Mouse (Mus musculus) erythroblast, embryonic 14.5 days (primary cell): ENCODE measurements around the gene Tdrd5. TPM values are rescaled to one million over a fixed set of nuclear protein-coding genes. Genes with fewer than 3 reads are reported as not detected.
"Not testable (repeated sequence)": the region's sequence is repeated elsewhere in the genome, so short reads cannot be mapped to it uniquely, and the experiment has no call there.

Experiments used
- H3K27me3 ChIP-seq: 2 replicates; pipeline ENCODE4 v1.6.1; 2012; ENCODE audit warnings: inconsistent platforms; ENCODE audit not compliant: control insufficient read depth
- H3K36me3 ChIP-seq: 2 replicates; pipeline ENCODE4 v1.6.1; 2012; ENCODE audit warnings: mild to moderate bottlenecking, inconsistent platforms; ENCODE audit not compliant: control insufficient read depth
- H3K4me1 ChIP-seq: 2 replicates; pipeline ENCODE4 v1.6.1; 2012; ENCODE audit warnings: inconsistent platforms; ENCODE audit not compliant: control insufficient read depth
- H3K4me3 ChIP-seq: replicated peaks from 2 replicates; pipeline ENCODE3; 2012; ENCODE audit warnings: moderate library complexity, mild to moderate bottlenecking, inconsistent platforms
- H3K9me3 ChIP-seq: 2 replicates; pipeline ENCODE4 v1.6.1; 2012; ENCODE audit warnings: low read length, inconsistent platforms, mixed read lengths; ENCODE audit not compliant: control insufficient read depth
- GATA1 ChIP-seq: IDR thresholded peaks from 2 replicates; pipeline ENCODE4 v1.6.1; 2012; ENCODE audit warnings: low read length, inconsistent platforms, mixed read lengths
- TAL1 ChIP-seq: IDR thresholded peaks from 3 replicates; pipeline ENCODE4 v1.6.1; 2012; ENCODE audit warnings: low read length, inconsistent platforms, mixed read lengths
- polyA plus RNA-seq: library from polyadenylated mRNA; stranded (reverse); fragments of >175 nt; gene quantifications from 2 replicates; pipeline ENCODE4 v1.2.3, GENCODE M21; 2012

The Tdrd5 gene
- polyA plus RNA-seq, 1 experiment = 0.01 TPM

DNA sequence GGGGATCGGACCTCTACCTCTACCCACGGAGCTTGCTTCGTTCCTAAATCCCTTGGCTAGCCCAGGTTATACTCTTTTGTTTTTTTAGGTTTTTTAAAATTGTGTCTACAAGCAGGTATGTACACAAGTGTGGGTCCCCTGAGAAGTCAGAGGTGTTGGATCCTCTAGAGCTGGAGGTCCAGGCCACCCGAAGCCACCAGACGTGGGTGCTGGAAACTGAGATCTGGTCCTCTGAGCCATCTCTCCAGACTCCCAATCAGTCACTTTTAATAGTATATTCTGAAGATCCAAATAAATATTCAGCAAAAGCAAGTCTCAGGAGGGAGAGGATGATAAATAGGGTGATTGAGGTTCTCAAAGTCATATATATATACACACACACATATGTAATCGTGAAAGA lies 13.4 kb downstream of the Tdrd5 start:
- Histone ChIP-seq H3K4me3 (no peak overlapping the region), H3K36me3 (no peaks in the 10 kb centered on the region), H3K9me3 (no peaks in the 10 kb centered on the region), H3K4me1 (no peaks in the 10 kb centered on the region), H3K27me3 (no peaks in the 10 kb centered on the region)
- TF ChIP-seq TAL1 (no peak), GATA1 (no peak)

DNA sequence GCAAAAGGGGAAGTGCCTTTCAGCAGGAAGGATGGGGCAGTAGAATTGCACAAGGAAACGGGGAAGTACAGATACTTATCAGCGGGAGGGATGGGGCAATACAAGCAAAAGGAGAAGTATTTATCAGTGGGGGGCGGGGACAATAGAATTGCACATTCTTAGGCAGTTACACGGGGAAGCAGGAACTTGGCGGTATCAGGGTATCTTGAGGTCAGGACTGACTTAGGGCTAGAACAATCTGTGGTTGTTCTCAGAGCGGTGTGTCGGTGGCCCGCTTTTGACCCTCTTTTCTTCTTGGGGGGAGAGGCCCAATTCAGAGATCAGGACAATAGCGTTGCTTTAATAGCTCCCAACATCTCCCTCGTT lies 14.3 kb downstream of the Tdrd5 start:
- not testable (repeated sequence) for H3K9me3 ChIP-seq, H3K27me3 ChIP-seq, H3K4me3 ChIP-seq, H3K36me3 ChIP-seq, H3K4me1 ChIP-seq

DNA sequence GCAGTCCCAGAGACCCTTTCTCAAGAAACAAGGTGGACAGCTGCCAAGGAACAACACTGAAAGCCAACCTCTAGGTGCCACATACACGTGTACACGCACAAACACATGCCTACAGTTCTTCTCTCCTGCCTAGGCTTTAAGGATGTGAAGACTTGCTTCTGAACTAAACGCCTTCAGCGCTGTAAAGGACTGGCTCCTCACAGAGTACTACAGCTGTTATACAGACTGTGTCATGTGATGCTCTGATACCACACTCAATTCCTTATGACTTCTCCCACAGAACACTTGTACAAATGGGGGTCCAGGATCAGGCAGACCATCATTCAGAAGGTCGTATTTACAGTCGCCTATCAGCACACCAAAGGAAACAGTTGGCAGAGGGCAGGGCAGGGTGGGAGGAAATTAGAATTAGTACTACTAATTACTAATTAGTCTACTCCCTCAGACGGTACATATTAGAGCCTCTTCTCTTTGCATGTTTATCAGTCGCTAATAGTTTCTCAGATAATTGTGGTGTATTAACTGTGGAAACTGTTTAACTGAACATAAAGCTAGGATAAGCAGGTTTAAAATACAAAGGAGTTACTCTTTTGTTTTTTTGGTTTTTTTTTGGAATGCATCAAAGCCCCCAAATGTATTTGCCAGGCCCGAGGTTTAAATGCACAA lies 14.8 kb downstream of the Tdrd5 start:
- no peaks in the 10 kb centered on the region for H3K36me3 ChIP-seq
- no peaks in the 10 kb centered on the region for H3K4me1 ChIP-seq
- no peaks in the 10 kb centered on the region for H3K27me3 ChIP-seq
- no peak for TF ChIP-seq TAL1
- TF ChIP-seq GATA1 = no peak
- no peak overlapping the region for H3K4me3 ChIP-seq
- H3K9me3 ChIP-seq = no peaks in the 10 kb centered on the region

DNA sequence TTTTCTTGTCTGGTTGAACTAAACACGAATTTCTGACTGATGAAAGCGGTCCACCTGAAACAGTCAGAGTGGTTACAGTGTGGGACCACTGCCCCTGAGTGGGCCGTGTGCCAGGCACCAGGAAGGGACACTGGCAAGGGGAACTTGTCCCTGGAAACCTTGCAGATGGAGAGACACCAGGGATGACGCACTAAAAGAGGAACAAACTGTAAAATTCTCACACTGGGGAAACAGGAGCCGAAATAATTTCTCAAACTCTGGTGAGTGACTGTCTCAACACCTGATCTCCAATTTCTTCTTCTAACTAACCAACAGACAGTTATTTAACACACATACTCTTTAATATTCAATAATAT lies 17.9 kb downstream of the Tdrd5 start:
- H3K4me3 ChIP-seq = no peak overlapping the region
- no peaks in the 10 kb centered on the region for H3K4me1 ChIP-seq
- H3K27me3 ChIP-seq = no peaks in the 10 kb centered on the region
- no peaks in the 10 kb centered on the region for H3K9me3 ChIP-seq
- TF ChIP-seq GATA1 (no peak), TAL1 (no peak)
- H3K36me3 ChIP-seq = no peaks in the 10 kb centered on the region

DNA sequence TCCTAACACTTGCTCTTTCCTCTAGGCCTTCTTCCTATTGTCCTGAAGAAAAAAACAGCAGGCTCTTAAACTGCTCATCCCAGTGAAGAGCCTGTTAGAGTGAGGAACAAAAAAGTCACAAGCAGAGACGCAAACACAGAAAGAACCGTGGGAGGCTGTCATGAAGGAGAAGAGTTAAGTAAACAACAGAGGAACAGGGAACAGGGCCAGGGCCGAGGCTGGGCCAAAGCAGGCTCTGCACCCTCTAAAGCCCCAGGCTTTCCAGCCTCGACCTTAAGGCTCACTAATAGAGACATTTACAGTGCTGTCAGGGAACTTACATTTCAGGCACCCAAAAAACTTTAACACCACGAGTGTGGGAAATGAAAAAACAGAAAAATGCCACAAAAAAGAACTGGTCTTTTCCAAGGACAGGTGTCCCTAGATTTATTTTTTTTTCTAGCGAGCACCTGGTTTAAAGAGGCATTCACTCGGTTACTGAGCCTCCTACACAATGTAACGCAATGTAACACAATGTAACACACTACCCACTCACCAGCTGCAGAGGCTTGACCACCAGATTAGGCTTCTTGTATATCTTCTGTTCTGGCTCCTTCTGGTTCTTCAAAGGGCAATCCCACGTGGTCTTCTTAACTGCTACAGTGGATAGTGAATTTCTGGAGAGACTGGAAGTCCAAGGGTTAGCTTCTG lies 18.5 kb downstream of the Tdrd5 start:
- Histone ChIP-seq H3K4me3 (no peak overlapping the region), H3K4me1 (no peaks in the 10 kb centered on the region), H3K27me3 (no peaks in the 10 kb centered on the region), H3K9me3 (no peaks in the 10 kb centered on the region), H3K36me3 (no peaks in the 10 kb centered on the region)
- TF ChIP-seq GATA1 = no peak
- TF ChIP-seq TAL1 = no peak

DNA sequence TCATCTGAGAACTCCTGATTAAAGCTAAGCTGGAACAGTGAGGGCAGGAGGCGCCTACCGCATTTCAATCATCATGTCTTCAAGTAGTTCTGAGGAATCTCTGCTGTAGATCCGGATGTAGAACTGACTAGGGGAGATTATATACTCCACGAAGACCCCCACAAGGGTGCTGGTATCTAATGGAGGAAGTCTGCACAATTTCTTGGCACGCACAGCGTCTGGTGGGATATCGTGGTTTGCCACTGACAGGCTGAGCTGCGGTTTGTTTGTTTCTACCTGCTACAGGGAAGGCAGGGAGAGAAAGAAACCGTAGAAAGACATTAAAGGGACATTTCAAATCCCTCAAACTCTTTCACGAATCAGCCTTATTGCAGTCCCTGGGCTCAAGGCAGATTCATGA lies 19.3 kb downstream of the Tdrd5 start:
- no peaks in the 10 kb centered on the region for H3K9me3 ChIP-seq
- no peaks in the 10 kb centered on the region for H3K27me3 ChIP-seq
- TF ChIP-seq GATA1 = no peak
- no peak for TF ChIP-seq TAL1

DNA sequence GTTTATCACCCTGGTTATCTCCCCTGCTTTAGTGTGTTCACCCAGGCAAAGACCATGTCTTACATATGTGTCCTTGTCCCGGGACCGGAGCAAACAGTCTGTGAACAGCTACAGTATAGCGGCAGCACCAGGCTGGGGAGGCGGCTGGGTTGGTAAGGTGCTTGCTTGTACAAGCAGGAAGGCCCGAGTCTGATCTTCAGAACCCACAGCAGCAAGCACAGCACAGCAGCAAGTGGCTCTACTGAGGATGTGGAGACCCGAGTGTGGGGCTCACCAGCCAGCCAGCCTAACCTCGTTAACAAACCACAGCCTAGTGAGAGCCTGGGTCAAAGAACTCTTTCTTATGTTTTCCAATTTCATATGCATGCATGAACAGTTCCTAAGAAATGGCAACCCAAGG lies 23.3 kb downstream of the Tdrd5 start:
- no peak for TF ChIP-seq TAL1
- TF ChIP-seq GATA1 = no peak
- no peaks in the 10 kb centered on the region for H3K27me3 ChIP-seq
- H3K4me3 ChIP-seq = no peak overlapping the region
- H3K36me3 ChIP-seq = no peaks in the 10 kb centered on the region
- H3K9me3 ChIP-seq = no peaks in the 10 kb centered on the region
- H3K4me1 ChIP-seq = no peaks in the 10 kb centered on the region

More for the DNA sequence above, 19.3 kb downstream of the Tdrd5 start:
- no peaks in the 10 kb centered on the region for H3K4me1 ChIP-seq
- no peak overlapping the region for H3K4me3 ChIP-seq
- H3K36me3 ChIP-seq = no peaks in the 10 kb centered on the region

DNA sequence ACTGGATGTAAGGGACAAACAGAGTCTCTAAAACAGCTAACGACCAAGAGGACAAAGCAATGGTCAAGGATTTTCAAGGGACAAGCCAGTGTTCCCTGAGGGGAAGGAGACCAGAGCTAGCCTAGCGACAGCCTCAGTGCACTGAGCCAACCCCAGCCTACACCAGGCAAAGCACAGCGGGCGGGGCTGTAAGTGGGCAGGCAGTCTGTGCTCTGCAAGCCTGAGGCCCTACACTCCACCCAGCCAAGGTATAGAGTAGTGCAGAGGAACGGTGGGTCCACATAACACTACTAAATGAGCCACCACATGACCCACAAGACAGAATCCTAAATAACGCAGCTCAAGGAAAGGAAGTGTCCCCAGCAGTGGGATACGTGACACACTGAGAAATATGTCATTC lies 29.8 kb downstream of the Tdrd5 start:
- Histone ChIP-seq H3K4me1 (no peaks in the 10 kb centered on the region; the same call in 1 of the 2 replicates), H3K4me3 (no peak overlapping the region), H3K36me3 (no peaks in the 10 kb centered on the region), H3K9me3 (no peaks in the 10 kb centered on the region), H3K27me3 (no peaks in the 10 kb centered on the region)
- TF ChIP-seq GATA1 (no peak), TAL1 (no peak)

DNA sequence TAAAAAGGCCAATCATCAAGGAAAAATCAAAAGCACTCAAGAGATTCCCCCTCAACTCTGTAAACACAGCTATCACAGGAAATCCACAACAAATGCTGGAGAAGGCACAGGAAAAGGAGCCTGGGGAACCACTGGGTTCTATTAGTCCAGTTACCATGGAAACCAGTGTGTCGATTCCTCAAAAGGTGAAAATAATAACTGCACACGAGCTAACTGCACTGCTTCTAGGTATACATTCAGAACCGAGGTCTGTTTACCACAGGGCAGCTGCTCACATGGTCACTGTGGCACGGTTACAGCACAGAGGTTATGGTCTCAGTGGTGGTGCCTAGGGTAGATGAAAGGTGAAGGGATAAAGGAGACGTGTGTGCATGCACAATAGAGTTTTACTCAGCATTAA lies 31.8 kb downstream of the Tdrd5 start:
- H3K4me1 ChIP-seq = no peaks in the 10 kb centered on the region; the same call in 1 of the 2 replicates
- TF ChIP-seq TAL1 (no peak), GATA1 (no peak)
- H3K36me3 ChIP-seq = no peaks in the 10 kb centered on the region
- no peaks in the 10 kb centered on the region for H3K9me3 ChIP-seq
- no peak overlapping the region for H3K4me3 ChIP-seq
- H3K27me3 ChIP-seq = no peaks in the 10 kb centered on the region

DNA sequence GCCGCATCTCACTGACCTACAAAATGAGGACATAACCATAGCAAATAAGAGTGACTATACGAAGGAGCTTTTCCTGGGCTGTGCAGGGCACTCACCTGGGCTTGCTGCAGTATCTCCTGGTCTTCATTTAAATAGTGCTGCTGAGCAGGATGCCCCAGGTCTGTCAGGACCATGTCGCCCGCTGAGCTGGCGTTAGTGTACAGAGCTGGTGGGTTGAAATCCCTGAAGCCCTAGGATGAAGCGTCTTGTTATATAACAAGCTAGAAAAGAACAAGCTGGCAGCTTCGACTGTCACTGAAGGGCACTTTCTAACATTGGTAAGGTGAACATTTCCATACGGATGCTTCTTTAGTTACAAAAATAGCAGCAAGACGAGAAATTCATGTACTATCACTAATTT lies 33.0 kb downstream of the Tdrd5 start:
- no peaks in the 10 kb centered on the region; the same call in 1 of the 2 replicates for H3K4me1 ChIP-seq
- no peak overlapping the region for H3K4me3 ChIP-seq
- H3K27me3 ChIP-seq = no peaks in the 10 kb centered on the region
- H3K36me3 ChIP-seq = no peaks in the 10 kb centered on the region
- H3K9me3 ChIP-seq = no peaks in the 10 kb centered on the region
- TF ChIP-seq TAL1 (no peak), GATA1 (no peak)

DNA sequence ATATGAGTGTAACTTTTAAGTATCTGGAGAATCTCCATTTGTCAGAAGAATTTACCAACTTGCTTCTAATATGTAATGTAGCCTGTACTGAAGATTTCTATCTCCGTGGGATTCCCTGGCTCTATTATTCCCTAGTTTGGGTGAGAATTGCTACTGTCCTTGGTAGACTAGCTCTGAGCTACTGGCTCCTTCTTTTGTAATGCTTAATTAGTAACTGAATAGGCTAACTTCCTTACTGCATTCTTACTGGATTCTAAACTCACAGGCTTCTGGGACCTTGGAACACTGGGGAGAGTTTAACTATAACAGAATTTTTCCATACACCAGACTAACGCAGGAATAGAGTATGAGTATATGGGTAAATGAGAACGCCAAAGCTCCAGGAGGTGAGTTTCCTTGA lies 34.9 kb downstream of the Tdrd5 start:
- not testable (repeated sequence) for H3K4me3 ChIP-seq, H3K9me3 ChIP-seq, H3K27me3 ChIP-seq, H3K4me1 ChIP-seq, H3K36me3 ChIP-seq
